17 mouse cellular contexts compared by ENCODE assay signal in genomic region chr9:21314367-21315140, GRCm38 (mm10). TPM values are rescaled to one million over a fixed set of nuclear protein-coding genes. Genes with fewer than 3 reads are reported as not detected.
DNase-seq lines count a peak whose midpoint lies in the region; ATAC-seq lines count a peak whose summit lies in the region.
"Had no signal": no experiment of that assay in that cellular context is flagged by ENCODE, and none has a peak within 500 bp of the region (broad histone marks: within the 10 kb centered on the region; RNA-seq: fewer than 3 reads in every experiment).

No protein-coding gene starts in this region.

- no peaks in the 10 kb centered on the region for H3K9me3 ChIP-seq in heart, embryonic 10.5 days
- peaks cover 7% of the 10 kb centered on the region; the same call in 1 of the 2 replicates for H3K9me3 ChIP-seq in heart, embryonic 12.5 days (replicated peaks)
- H3K9me3 ChIP-seq: limb, embryonic 15.5 days had no signal

- peaks cover 14% of the 10 kb centered on the region for H3K4me1 ChIP-seq in heart, embryonic 10.5 days
- peaks cover 7% of the 10 kb centered on the region for H3K4me1 ChIP-seq in heart, embryonic 12.5 days (replicated peaks)

- ATAC-seq in heart, embryonic 12.5 days (ENCODE audit: insufficient number of reproducible peaks, low FRiP score) = no peak
- peak; percentile 32; the same call in 1 of the 2 replicates for ATAC-seq in megakaryocyte progenitor cell, adult 5-6 weeks (replicated peaks; ENCODE audit: poor library complexity)
- ATAC-seq: hindbrain, postnatal 0 days had no signal

- no peaks in the 10 kb centered on the region for H3K36me3 ChIP-seq in heart, embryonic 10.5 days
- H3K36me3 ChIP-seq in heart, embryonic 12.5 days = no peaks in the 10 kb centered on the region
- H3K36me3 ChIP-seq: limb, embryonic 15.5 days had no signal

- H3K4me2 ChIP-seq in heart, embryonic 12.5 days = no peak overlapping the region
- H3K4me2 ChIP-seq: limb, embryonic 15.5 days had no signal

- no peak overlapping the region; the same call in 1 of the 2 replicates for H3K9ac ChIP-seq in heart, embryonic 12.5 days
- H3K9ac ChIP-seq: limb, embryonic 15.5 days had no signal

- WGBS in heart, embryonic 10.5 days = 77% methylated on average over 9 of the region's 9 CpGs
- 87% methylated on average over 9 of the region's 9 CpGs for WGBS in heart, embryonic 12.5 days

- peak; percentile 83 for DNase-seq in heart, embryonic 10.5 days (ENCODE audit: low spot score)
- DNase-seq in c-Kit-positive CD71-positive TER-119-negative erythroid progenitor cells, embryonic 14.5 days (ENCODE audit: low read depth) = peak; percentile 50
- DNase-seq in liver = peak; percentile 76
- no peak for DNase-seq in right cerebral cortex, postnatal 4 days
- DNase-seq in lung, postnatal 4 days = no peak
- DNase-seq: adrenal gland, postnatal 25 days; cerebellum, adult 8-10 months; kidney, adult 11 months; kidney, postnatal 14 days; lung, postnatal 10 days; thymus, postnatal 25 days had no signal

- H3K27me3 ChIP-seq in heart, embryonic 10.5 days (ENCODE audit: insufficient read depth, poor library complexity, severe bottlenecking) = peaks cover 19% of the 10 kb centered on the region
- peaks cover 21% of the 10 kb centered on the region for H3K27me3 ChIP-seq in heart, embryonic 12.5 days (replicated peaks)

- peak overlapping the region; percentile 12; the same call in 1 of the 2 replicates for H3K27ac ChIP-seq in heart, embryonic 10.5 days
- H3K27ac ChIP-seq in heart, embryonic 12.5 days (ENCODE audit: poor library complexity, severe bottlenecking) = no peak overlapping the region
- H3K27ac ChIP-seq: hindbrain, postnatal 0 days had no signal

- no peak overlapping the region for H3K4me3 ChIP-seq in heart, embryonic 10.5 days
- H3K4me3 ChIP-seq in heart, embryonic 12.5 days = no peak overlapping the region
- H3K4me3 ChIP-seq: limb, embryonic 15.5 days had no signal

RNA-seq across cellular contexts. Expression of gene Ap1m2, which starts 2.4 kb away (rescaled TPM):
- 2.0 and 6.1 TPM in 2 replicates for polyA plus RNA-seq in heart, embryonic 10.5 days (2016; fragmentation: Nextera tagmentation; extraction: Ambion mirVana)
- polyA plus RNA-seq in heart, embryonic 12.5 days (2016; fragmentation: Nextera tagmentation; extraction: Ambion mirVana) = 0.23 and 0.58 TPM in 2 replicates
- 0.32 and 0.57 TPM in 2 replicates for total RNA-seq in megakaryocyte progenitor cell, adult 5-6 weeks (2015)
- total RNA-seq in megakaryocyte progenitor cell, adult 5-6 weeks (2017) = 0.44 and 2.8 TPM in 2 replicates
- total RNA-seq: adrenal gland, postnatal 25 days; gastrocnemius, postnatal 10 days; hematopoietic stem cell, adult 5-6 weeks had no signal

RNA-seq across cellular contexts. Expression of gene Slc44a2, which starts 5.9 kb away (rescaled TPM):
- 69.2 and 70.4 TPM in 2 replicates for polyA plus RNA-seq in heart, embryonic 10.5 days (2016; fragmentation: Nextera tagmentation; extraction: Ambion mirVana)
- 69.1 and 73.6 TPM in 2 replicates for polyA plus RNA-seq in heart, embryonic 12.5 days (2016; fragmentation: Nextera tagmentation; extraction: Ambion mirVana)
- total RNA-seq in megakaryocyte progenitor cell, adult 5-6 weeks (2015) = 80.9 and 85.5 TPM in 2 replicates
- 66.8 and 68.2 TPM in 2 replicates for total RNA-seq in megakaryocyte progenitor cell, adult 5-6 weeks (2017)

RNA-seq across cellular contexts. Expression of gene Cdkn2d, which starts 23.3 kb away (rescaled TPM):
- polyA plus RNA-seq in heart, embryonic 10.5 days (2016; fragmentation: Nextera tagmentation; extraction: Ambion mirVana) = 69.0 and 93.4 TPM in 2 replicates
- polyA plus RNA-seq in heart, embryonic 12.5 days (2016; fragmentation: Nextera tagmentation; extraction: Ambion mirVana) = 88.5 and 89.2 TPM in 2 replicates
- total RNA-seq in megakaryocyte progenitor cell, adult 5-6 weeks (2015) = 24.1 and 24.3 TPM in 2 replicates
- 11.2 and 16.1 TPM in 2 replicates for total RNA-seq in megakaryocyte progenitor cell, adult 5-6 weeks (2017)

RNA-seq across cellular contexts. Expression of gene Kri1, which starts 26.8 kb away (rescaled TPM):
- polyA plus RNA-seq in heart, embryonic 10.5 days (2016; fragmentation: Nextera tagmentation; extraction: Ambion mirVana) = 14.5 and 21.3 TPM in 2 replicates
- polyA plus RNA-seq in heart, embryonic 12.5 days (2016; fragmentation: Nextera tagmentation; extraction: Ambion mirVana) = 11.9 and 13.6 TPM in 2 replicates
- total RNA-seq in megakaryocyte progenitor cell, adult 5-6 weeks (2015) = 33.8 and 38.8 TPM in 2 replicates
- 83.1 and 87.6 TPM in 2 replicates for total RNA-seq in megakaryocyte progenitor cell, adult 5-6 weeks (2017)

RNA-seq across cellular contexts. Expression of gene Atg4d, which starts 49.5 kb away (rescaled TPM):
- polyA plus RNA-seq in heart, embryonic 10.5 days (2016; fragmentation: Nextera tagmentation; extraction: Ambion mirVana) = 50.6 and 57.9 TPM in 2 replicates
- polyA plus RNA-seq in heart, embryonic 12.5 days (2016; fragmentation: Nextera tagmentation; extraction: Ambion mirVana) = 43.8 and 47.8 TPM in 2 replicates
- 3.9 and 5.0 TPM in 2 replicates for total RNA-seq in megakaryocyte progenitor cell, adult 5-6 weeks (2015)
- 6.1 and 7.0 TPM in 2 replicates for total RNA-seq in megakaryocyte progenitor cell, adult 5-6 weeks (2017)

Comparison
In these comparisons a context has a peak if more than half of its experiments do, and no peak if none do; other contexts are left out.
1. DNase-seq: peak in heart, embryonic 10.5 days (single experiment), c-Kit-positive CD71-positive TER-119-negative erythroid progenitor cells, embryonic 14.5 days (single experiment) and liver (single experiment); none in right cerebral cortex, postnatal 4 days (single experiment) and lung, postnatal 4 days (0 of 2).